Mouse (Mus musculus): Measurements from ENCODE around the gene 4930404N11Rik. TPM values are rescaled to one million over a fixed set of nuclear protein-coding genes. Genes with fewer than 3 reads are reported as not detected.

The 4930404N11Rik gene
- total RNA-seq, 2 experiments from 2014 or later, result 0.37 to 0.49 TPM

DNA sequence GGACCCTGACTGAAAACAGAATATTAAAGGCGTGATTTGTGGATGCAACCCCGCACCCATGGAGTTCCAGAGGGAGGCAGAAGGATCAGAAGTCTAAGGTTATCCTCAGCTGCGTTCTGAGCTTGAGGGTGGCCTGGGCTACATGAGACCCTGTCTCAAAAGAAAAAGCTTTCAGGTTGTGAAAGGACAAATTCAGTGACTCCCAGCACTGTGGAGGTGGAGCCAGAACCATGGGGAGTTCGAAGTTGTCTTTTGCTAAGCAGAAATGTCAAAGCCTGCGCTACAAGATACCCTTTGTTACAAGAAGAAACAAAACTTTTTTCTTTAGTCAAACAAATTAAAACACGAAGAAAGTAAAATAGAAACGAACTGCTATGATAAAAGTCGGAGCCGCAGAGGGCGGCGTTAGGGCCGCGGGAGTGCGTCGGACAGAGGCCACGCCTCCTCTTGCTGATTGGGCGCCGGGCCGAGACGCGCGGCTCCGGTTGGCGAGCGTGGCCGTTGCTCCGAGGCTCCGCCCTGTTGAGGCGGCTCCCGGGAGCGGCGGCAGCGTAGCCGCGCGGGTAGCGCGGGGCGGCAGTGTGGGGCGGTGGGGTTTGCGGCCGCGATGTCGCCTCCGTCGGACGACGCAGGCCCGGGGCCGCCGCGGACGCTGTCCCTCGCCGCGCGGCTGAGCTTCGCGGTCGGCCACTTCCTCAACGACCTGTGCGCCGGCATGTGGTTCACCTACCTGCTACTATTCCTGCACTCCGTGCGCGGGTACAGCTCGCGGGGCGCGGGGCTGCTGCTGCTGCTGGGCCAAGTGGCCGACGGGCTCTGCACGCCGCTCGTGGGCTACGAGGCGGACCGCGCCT, 8.4 kb downstream of the 4930404N11Rik start, which contains the start of gene Mfsd12:
TSS of gene Mfsd12 (plus strand) at position 501 of the 854 bp plus-strand sequence.
- ATAC-seq (ENCODE audit: poor library complexity, severe bottlenecking), result peak; percentile 83

DNA sequence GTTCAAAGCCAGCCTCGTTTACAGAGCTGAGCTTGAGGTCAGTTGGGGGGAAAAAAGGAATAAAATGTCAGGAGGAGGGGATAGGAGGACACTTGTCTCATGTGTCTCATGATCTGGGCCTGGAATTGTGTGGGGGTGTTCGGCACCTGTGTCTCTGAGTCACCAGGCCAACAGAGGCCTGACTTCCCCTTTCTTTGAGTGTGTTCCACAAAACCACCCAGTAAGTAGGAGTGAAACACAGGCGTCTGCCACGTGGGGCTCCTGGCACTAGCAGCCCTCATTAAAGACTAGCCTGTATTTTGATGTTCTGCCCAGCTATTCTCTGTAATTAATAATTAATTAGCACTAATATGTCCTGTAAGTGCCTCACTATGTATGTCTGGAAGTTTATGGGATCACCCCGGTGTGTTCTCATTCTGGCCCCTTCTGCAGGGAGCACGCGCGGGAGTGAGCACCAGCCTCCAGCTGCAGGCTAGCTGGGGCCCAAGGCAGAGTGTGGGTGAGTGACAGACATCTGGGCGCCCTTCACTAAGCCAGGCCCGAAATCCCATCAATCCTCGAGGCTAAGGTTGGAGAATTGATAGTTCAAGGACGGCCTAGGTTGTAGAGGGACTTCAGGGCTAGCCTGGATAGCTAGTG, 9.1 kb downstream of the 4930404N11Rik start:
- peak; percentile 67 for ATAC-seq (ENCODE audit: poor library complexity, severe bottlenecking)

DNA sequence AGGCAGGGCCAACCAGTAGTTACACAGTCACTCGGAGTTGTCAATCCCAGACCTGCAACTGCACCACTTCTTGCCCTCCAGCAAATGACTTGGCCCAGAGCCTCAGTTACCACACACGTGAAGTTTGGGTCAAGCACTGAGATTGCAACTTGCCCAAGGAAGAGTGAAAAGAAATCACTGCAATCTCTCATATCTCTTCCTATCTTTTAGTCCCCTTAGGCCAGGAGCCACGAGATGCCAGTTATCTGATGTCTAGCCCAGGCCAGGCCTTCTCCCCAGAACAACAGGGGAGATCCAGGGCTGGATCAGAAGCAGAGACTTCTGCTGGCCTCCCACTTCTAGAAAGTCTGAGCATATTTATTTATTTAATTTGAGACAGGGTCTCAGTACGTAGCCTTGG, 10.1 kb downstream of the 4930404N11Rik start:
- ATAC-seq (ENCODE audit: poor library complexity, severe bottlenecking), result no peak

DNA sequence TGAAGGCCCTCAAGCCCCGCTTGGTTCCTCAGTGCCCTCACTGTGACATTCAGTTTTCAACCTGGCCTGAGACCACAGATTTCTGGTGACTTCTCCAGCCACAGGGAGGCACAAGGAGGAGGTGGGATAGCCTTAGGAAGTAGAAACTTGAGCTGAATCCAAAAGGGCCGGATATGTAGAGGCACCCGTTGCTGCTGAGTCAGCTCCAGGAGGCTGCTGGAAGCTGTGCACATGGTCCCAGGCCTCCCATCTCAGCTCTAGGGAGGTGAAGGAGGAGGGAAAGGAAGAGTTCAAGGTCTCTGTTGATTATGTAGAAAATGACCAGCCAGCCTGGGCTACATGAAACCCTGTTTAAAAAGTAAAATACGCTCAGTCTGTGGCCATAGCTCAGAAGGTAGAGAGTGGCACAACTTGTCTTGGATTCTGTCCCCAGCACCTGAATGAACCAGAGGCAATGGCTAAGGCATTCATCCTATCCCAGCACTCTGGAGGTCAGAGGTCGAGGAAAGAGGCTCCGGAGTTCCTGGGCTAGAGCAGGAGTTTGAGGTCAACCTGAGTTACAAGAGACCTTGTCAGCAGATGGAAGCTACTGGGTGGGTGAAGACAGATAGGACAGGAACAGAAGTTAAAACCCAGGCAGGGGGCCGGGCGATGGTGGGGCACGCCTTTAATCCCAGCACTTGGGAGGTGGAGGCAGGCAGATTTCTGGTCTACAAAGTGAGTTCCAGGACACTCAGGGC, 10.7 kb downstream of the 4930404N11Rik start:
- no peak for ATAC-seq (ENCODE audit: poor library complexity, severe bottlenecking)

- peak; percentile 25 for ATAC-seq (ENCODE audit: poor library complexity, severe bottlenecking)
Measured at GRCm38 (mm10) chr10:81351678-81352291, 13.8 kb downstream of the 4930404N11Rik start.

DNA sequence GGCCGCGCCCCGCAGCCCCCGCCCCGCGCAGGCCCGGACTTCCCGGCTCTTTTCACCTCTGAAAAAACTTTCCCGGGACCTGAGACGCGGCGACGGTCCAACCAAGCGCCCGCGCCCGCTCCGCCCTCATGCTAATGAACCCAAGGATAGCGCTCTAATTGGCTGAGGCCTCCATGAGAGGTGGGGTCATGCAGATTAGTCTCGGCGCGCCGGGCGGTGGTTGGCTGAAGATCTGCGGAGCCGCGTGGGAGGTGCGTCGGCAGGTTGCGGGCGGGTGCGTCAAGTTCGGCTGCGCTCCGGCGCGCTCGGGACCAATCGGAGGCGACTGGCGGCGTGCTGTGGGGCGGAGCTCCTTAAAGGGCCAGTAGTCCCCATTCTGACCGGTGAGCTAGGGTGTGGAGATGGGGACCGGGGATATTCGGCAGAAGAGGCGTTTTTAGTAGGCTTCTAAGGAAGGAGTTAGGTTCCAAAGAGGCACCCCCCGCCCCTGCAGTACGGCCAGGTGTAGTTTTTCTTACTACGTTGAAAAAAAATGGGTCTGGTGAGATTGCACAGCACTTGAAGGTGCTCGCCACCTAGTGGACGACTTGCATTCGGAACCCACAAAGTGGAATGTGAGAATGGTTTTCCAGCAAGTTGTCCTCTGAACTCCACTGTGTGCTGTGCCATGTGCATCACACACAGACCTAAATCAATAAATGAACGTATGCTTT, 15.1 kb downstream of the 4930404N11Rik start, which contains the start of gene Hmg20b:
TSS of gene Hmg20b (minus strand) at position 130 of the 713 bp plus-strand sequence.
- ATAC-seq (ENCODE audit: poor library complexity, severe bottlenecking), result peak; percentile 89

DNA sequence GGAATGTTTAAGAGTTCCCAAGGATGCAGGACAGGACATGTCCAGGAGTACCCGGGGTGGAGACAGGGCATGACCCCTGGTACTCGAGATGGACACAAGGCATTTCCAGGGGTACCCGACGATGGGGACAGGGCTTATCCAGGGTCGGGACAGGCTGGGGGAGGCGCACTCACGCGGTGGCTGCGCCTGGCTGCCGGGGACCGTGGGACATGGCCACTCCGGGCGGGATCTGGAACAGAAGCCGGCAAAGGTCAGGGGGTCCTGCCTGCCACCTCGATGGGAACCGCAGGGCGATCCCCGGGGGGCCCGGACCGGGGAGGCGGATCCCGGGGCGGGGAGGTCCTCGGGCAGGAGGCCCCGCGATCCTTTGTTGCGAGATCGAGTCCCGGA, 15.7 kb downstream of the 4930404N11Rik start:
- ATAC-seq (ENCODE audit: poor library complexity, severe bottlenecking), result no peak

GRCm38 (mm10) chr10:81349146-81349545, 16.5 kb downstream of the 4930404N11Rik start:
- ATAC-seq (ENCODE audit: poor library complexity, severe bottlenecking), result peak; percentile 20; the same call in 1 of the 2 replicates

- peak; percentile 55 for ATAC-seq (ENCODE audit: poor library complexity, severe bottlenecking)
Measured at GRCm38 (mm10) chr10:81346453-81347067, 19.1 kb downstream of the 4930404N11Rik start.

DNA sequence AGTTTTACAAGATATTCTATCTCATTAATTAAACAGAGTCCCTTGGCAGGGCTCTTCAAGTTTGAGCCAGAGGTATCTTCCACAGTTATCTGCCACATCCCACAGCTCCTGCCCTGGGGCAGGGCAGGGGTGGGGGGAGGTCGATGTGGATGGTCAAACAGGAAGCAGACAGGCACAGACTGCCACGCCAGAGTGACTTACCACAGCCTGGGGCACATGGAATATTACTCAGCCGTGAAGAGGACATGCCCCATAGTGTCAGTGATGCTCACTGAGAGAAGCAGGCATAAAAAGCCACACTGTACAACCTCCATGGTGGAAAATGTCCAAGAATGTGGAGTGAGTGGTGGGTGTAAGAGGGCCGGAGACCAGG, 20.5 kb downstream of the 4930404N11Rik start:
- ATAC-seq (ENCODE audit: poor library complexity, severe bottlenecking), result no peak

DNA sequence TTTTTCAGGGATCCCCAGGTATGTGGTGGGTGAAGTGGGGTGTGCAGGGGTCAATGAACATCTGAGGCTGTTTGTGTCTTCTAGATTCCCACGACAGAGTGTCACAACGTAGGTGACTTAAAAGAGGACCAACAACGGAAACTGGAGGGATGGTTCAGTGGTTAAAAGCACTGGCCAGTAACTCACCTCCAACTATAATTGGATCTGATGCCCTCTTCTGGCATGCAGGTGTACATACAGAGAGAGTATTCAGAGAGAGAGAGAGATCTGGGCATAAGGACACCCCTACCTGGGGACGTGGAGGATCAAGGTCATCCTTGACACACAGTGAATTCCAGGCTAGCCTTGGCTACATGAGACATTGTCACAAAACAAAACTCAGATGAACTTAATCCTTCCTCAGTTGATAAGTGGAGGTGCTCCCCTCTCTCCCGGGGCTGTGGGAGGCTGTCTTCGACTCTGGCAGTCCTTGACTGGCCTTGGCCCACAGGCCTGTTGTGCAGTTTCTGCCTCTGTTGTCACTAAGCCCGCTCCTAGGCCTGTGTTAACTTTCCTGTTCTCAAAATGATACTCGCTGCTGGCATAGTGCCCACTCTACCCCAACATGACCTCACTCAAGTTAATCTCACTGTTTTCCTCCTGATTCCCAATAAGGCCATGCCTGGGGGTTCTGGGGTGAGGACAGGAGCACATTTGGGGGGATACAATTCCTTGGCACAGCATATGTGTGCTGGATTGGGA, 21.0 kb downstream of the 4930404N11Rik start:
- ATAC-seq (ENCODE audit: poor library complexity, severe bottlenecking), result no peak

DNA sequence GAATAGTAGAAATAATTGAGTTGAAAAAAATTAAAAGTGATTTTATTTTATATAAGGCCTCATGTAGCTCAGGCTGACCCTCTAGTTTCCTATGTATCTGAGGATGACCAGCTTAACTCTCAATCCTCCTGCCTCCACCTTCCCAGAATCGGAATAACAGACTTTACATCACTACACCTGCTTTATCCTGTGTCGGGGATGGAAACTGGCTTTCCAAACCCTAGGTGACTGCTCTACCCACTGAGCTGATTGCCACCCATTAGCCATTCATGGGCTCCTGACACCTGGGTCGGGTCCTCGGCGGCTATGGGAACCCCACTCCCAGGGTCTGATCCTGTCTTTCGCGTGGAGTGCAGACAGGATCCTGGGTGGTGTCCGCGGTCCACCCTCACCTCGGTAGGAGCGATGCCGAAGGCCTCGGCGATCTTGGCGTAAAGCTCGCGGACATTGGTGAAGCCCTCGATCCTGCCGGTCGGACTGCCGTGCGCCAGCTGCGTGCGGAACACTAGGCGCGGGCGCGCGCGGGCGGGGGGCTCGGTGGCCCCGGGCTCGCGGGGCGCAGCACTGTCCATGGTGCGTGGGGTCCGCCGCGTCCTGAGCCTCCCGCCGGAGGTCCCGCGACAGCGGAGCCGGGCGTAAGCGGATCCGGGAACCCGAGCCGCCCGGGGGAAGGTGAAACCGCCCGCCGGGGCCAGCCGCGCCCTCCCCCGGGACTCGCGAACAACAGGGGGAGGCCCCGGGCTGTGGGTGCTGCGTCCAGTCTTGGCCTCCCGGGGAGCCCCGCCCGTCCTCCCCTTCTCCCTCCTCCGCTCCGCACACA, 22.7 kb downstream of the 4930404N11Rik start, which contains the start of gene Gipc3:
TSS of gene Gipc3 (minus strand) at position 581 of the 820 bp plus-strand sequence.
- no peak for ATAC-seq (ENCODE audit: poor library complexity, severe bottlenecking)

DNA sequence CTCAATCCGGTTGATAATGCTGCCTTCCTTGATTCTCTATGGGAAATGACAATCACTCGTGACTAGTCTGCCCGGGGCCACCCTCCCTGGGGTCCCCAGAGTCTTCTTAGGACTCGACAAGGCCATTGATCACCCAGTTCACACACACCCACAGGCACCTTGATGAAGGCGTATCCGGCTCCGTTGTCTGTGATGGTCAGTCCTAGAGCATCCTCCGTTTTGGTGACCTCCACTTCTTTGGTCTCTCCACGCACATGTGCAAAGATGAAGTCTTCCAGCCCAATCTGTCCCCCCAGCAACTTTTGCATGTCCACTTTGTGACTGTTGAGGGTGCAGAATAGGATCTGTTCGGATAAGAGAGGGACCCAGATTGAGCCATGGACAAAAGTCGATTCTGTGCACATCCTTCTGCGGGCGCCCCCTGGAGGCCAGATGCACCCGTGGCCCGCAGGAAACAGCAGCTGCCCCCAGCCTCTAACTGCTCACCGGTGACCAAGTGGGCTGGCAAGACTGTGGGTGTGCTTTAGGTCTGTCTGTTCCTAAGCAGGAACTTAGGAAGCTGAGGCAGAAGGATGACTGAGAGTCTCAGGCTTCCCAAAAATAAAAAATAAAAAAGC, 24.2 kb downstream of the 4930404N11Rik start:
- ATAC-seq (ENCODE audit: poor library complexity, severe bottlenecking), result peak; percentile 76

GRCm38 (mm10) chr10:81340551-81341332, 24.9 kb downstream of the 4930404N11Rik start:
- no peak for ATAC-seq (ENCODE audit: poor library complexity, severe bottlenecking)

- ATAC-seq (ENCODE audit: poor library complexity, severe bottlenecking), result no peak
Measured at GRCm38 (mm10) chr10:81336558-81336957, 29.1 kb downstream of the 4930404N11Rik start.

DNA sequence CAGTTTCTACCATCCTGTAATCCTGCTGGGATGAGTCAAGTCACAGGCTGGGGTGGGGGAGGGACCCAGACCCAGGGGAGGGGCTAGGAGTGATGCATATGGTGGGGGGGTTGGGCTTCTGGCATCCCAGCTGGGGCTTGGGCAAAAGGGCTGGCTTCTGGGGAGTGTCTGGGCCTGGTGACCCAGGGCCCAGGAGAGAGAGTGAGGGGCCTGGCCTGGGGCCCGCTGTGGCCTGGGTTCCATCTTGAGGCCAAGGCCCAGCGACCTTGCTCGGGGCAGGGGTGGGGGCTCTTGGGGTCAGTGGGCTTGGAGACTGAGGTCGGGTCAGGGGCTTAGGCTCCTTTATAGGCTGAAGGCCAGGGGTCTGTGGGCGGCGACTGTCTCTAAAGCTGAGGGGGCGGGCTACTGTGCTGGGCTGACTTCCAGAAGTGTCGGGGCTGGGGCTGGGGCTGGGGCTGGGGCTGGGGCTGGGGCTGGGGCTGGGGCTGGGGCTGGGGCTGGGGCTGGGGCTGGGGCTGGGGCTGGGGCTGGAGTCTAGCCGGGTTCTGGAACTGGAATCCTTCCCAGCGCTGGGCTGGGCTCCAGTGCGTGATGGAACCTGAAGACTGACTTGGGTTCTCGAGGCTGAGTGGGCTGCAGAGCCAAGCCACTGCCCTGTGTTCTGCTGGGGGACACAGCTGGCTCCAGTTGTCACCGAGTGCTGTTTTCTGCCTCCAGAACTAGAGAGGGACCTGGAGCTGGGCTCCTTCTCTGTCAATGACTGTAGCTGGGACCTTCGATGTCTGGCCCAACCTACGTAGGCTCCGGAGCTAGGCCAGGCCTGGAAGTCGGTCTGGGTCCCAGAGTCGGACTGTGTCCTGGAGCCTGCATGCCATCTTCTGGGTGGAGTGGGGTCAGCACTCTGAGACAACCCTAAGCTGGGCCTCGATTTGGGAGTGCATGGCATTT, 29.9 kb downstream of the 4930404N11Rik start:
- ATAC-seq (ENCODE audit: poor library complexity, severe bottlenecking), result no peak

Measured in megakaryocyte, adult 5-6 weeks (primary cell).